25 mouse cellular contexts compared by ENCODE assay signal in the genomic region with DNA sequence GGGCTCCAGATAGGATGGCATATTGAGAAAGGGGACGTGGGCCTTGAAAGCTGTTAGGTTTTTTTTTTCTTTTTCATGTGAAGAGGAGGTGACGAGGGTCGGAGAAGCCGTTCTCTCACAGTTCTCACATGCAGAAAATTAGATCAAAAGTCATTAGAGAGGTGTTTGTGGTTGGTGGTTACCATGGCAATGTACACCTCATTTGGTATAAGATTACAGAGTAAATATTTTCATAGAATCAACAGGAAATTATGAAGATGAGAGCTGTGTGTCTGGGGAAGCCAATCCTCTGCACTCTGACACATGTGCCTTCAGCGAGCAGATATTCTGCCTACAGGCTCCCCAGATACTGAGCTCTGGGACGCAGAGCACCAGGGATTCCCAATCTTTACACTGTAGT.
DNase-seq lines count a peak whose midpoint lies in the region; ATAC-seq lines count a peak whose summit lies in the region.
"Had no signal": no experiment of that assay in that cellular context is flagged by ENCODE, and none has a peak within 500 bp of the region (broad histone marks: within the 10 kb centered on the region; RNA-seq: fewer than 3 reads in every experiment).

No protein-coding gene starts in this region.

- no peaks in the 10 kb centered on the region for H3K36me3 ChIP-seq in intestine, embryonic 16.5 days (ENCODE audit: control insufficient read depth, insufficient read depth, low read length)
- H3K36me3 ChIP-seq: embryonic facial prominence, embryonic 10.5 days; embryonic facial prominence, embryonic 13.5 days; forebrain, embryonic 12.5 days; forebrain, embryonic 15.5 days; hindbrain, embryonic 12.5 days; hindbrain, embryonic 15.5 days had no signal

- no peaks in the 10 kb centered on the region for H3K4me1 ChIP-seq in intestine, embryonic 16.5 days (ENCODE audit: control insufficient read depth, insufficient read depth, low read length)

- no peaks in the 10 kb centered on the region for H3K9me3 ChIP-seq in intestine, embryonic 16.5 days (ENCODE audit: control insufficient read depth, low read length)
- H3K9me3 ChIP-seq: embryonic facial prominence, embryonic 10.5 days; embryonic facial prominence, embryonic 13.5 days; forebrain, embryonic 12.5 days; forebrain, embryonic 15.5 days; hindbrain, embryonic 12.5 days; hindbrain, embryonic 15.5 days had no signal

- H3K4me2 ChIP-seq in intestine, embryonic 16.5 days (ENCODE audit: low read depth, low read length), result no peak overlapping the region
- H3K4me2 ChIP-seq: embryonic facial prominence, embryonic 13.5 days; forebrain, embryonic 12.5 days; forebrain, embryonic 15.5 days; heart, embryonic 11.5 days; hindbrain, embryonic 12.5 days; hindbrain, embryonic 15.5 days had no signal

- H3K27me3 ChIP-seq in intestine, embryonic 16.5 days (replicated peaks; ENCODE audit: control insufficient read depth, insufficient read depth, low read length), result no peaks in the 10 kb centered on the region
- H3K27me3 ChIP-seq: embryonic facial prominence, embryonic 13.5 days; forebrain, embryonic 15.5 days; hindbrain, embryonic 12.5 days; hindbrain, embryonic 15.5 days had no signal

- peak; percentile 88 for DNase-seq in CD4-positive helper T cell, adult 2 months (ENCODE audit: low read depth, low spot score)
- DNase-seq in CD4-positive, CD25-positive, alpha-beta regulatory T cell, adult 2 months (ENCODE audit: low read depth, low spot score), result peak; percentile 88
- peak; percentile 75 for DNase-seq in T-cell, adult 2 months (ENCODE audit: low spot score)
- DNase-seq in layer of hippocampus, postnatal 25 days (ENCODE audit: extremely low spot score in 1 of 2, low spot score in 1 of 2), result no peak
- no peak for DNase-seq in right cerebral cortex, adult 2 months (ENCODE audit: low spot score in 2 of 2)
- DNase-seq: adrenal gland, adult 2 months; adrenal gland, postnatal 14 days; cerebellum, adult 11 months; cerebellum, adult 8-10 months; cerebellum, postnatal 10 days; cerebellum, postnatal 36 days; embryo, embryonic 11 days; gastrocnemius, postnatal 10 days; gastrocnemius, postnatal 36 days had no signal

- no peak overlapping the region for H3K9ac ChIP-seq in intestine, embryonic 16.5 days (ENCODE audit: low read depth, low read length)
- H3K9ac ChIP-seq: embryonic facial prominence, embryonic 13.5 days; forebrain, embryonic 12.5 days; forebrain, embryonic 15.5 days; hindbrain, embryonic 12.5 days; hindbrain, embryonic 15.5 days had no signal

- no peak overlapping the region for H3K4me3 ChIP-seq in intestine, embryonic 16.5 days (ENCODE audit: low read length)
- H3K4me3 ChIP-seq: embryonic facial prominence, embryonic 10.5 days; embryonic facial prominence, embryonic 13.5 days; erythroblast, embryonic 14.5 days; forebrain, embryonic 12.5 days; forebrain, embryonic 15.5 days; hindbrain, embryonic 12.5 days; hindbrain, embryonic 15.5 days had no signal

- 78% methylated on average over 6 of the region's 6 CpGs for WGBS in intestine, embryonic 16.5 days

- H3K27ac ChIP-seq in intestine, embryonic 16.5 days (ENCODE audit: low read length), result no peak overlapping the region
- H3K27ac ChIP-seq: embryonic facial prominence, embryonic 10.5 days; embryonic facial prominence, embryonic 13.5 days; forebrain, embryonic 12.5 days; forebrain, embryonic 15.5 days; hindbrain, embryonic 12.5 days; hindbrain, embryonic 15.5 days had no signal

- ATAC-seq in inflammation-experienced regulatory T-cells, adult 6 months, result peak; percentile 98
- no peak for ATAC-seq in intestine, embryonic 16.5 days
- ATAC-seq: forebrain, embryonic 15.5 days; intestine, postnatal 0 days had no signal

Comparison
In these comparisons a context has a peak if more than half of its experiments do, and no peak if none do; other contexts are left out.
1. DNase-seq: peak in CD4-positive helper T cell, adult 2 months (single experiment), CD4-positive, CD25-positive, alpha-beta regulatory T cell, adult 2 months (single experiment) and T-cell, adult 2 months (single experiment); none in layer of hippocampus, postnatal 25 days (0 of 2) and right cerebral cortex, adult 2 months (0 of 2).